Mouse (Mus musculus) thymus, postnatal 36 days (tissue): ENCODE data around the gene Tagap.
"Not testable (repeated sequence)": the region's sequence is repeated elsewhere in the genome, so short reads cannot be mapped to it uniquely, and the experiment has no call there.

ENCODE experiments used
- DNase-seq, 2 experiments: peaks; one replicate each; pipeline ENCODE4 v3.0.0; 2022; ENCODE audit warnings: mixed read lengths in 2 of 2

The Tagap gene

DNA sequence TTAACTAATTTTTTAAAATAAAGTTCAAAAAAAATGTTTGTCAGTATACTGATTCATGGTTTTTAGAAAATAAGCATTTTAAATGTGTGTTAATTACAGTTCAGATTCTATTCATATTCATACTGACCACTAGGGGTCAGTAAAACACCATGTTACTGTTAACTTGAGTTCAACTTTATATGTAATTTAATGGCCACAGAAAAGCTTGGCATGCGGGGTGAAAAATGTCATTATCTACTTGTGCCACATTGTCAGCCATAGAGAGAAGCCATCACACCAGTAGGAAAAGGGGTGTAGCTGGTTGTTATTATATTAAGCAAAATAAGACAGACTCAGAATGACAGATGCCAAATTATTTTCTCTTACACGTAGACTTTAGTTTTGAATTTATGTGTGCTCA, 57.7 kb downstream of the Tagap start:
- DNase-seq = not testable (repeated sequence)
